Mouse (Mus musculus) cerebellum, adult 2 months (tissue): ENCODE data around the gene Slc39a10. TPM values are rescaled to one million over a fixed set of nuclear protein-coding genes. Genes with fewer than 3 reads are reported as not detected.

Experiments used
- DNase-seq, 2 experiments: peaks; one replicate each; pipeline ENCODE4 v3.0.0; 2021
- H3K27ac ChIP-seq: fragments of 200-500 bp; 2 replicates; pipeline ENCODE4 v1.5.1; 2012; ENCODE audit warnings: low read length, control low read depth, inconsistent platforms; ENCODE audit not compliant: insufficient read depth
- H3K27me3 ChIP-seq: fragments of 200-500 bp; 2 replicates; pipeline ENCODE4 v1.6.1; 2012; ENCODE audit warnings: inconsistent platforms, mild to moderate bottlenecking, low read length, moderate library complexity; ENCODE audit not compliant: control insufficient read depth, insufficient read depth
- H3K4me1 ChIP-seq: fragments of 200-500 bp; 2 replicates; pipeline ENCODE4 v1.6.1; 2011; ENCODE audit warnings: low read length; ENCODE audit not compliant: control insufficient read depth, insufficient read depth
- H3K4me3 ChIP-seq: fragments of 200-500 bp; replicated peaks from 2 replicates; pipeline ENCODE3; 2011; ENCODE audit warnings: mild to moderate bottlenecking, low read depth, low read length, control low read depth; ENCODE audit not compliant: insufficient read depth
- CTCF ChIP-seq: fragments of 200-500 bp; IDR thresholded peaks from 2 replicates; pipeline ENCODE4 v1.5.1; 2011; ENCODE audit warnings: low read depth, mild to moderate bottlenecking, control low read depth, low read length, moderate library complexity, borderline replicate concordance; ENCODE audit not compliant: insufficient read depth
- POLR2A ChIP-seq: fragments of 200-500 bp; IDR thresholded peaks from 2 replicates; pipeline ENCODE4 v1.6.1; 2011; ENCODE audit warnings: low read length, control low read depth, borderline replicate concordance; ENCODE audit not compliant: insufficient read depth
- WGBS: fragments of 180-500 bp; shearing (Covaris S2); methylation state at CpG from one replicate; pipeline ENCODE4 v1.1.7; 2018; 5-methylcytosine and 5-hydroxymethylcytosine counted together
- polyA plus RNA-seq: library from polyadenylated mRNA; depleted of rRNA; stranded (reverse); fragments of >200 nt; gene quantifications from 2 replicates; pipeline ENCODE4 v1.2.3, GENCODE M21; 2012; rRNA removed

Gene Slc39a10
- 32.6 and 34.3 TPM in 2 replicates for polyA plus RNA-seq

- DNase-seq: no peak
- no peak within 1 kb of the TSS for H3K27ac ChIP-seq
- 66% methylated on average over 3 of the region's 3 CpGs for WGBS
- no peaks in the 10 kb centered on the region for H3K27me3 ChIP-seq
- H3K4me3 ChIP-seq: no peak within 1 kb of the TSS
- no peaks in the 10 kb centered on the region for H3K4me1 ChIP-seq
- no peak for TF ChIP-seq CTCF
- TF ChIP-seq POLR2A: no peak
These were observed at the start of gene Slc39a10 for GRCm38 (mm10) chr1:46892752-46893151. Gene Slc39a10 (minus strand): TSS chr1:46892852.

GRCm38 (mm10) chr1:46939295-46939694 is 46.6 kb upstream of the Slc39a10 start:
- H3K27me3 ChIP-seq: no peaks in the 10 kb centered on the region
- no peaks in the 10 kb centered on the region for H3K4me1 ChIP-seq
- DNase-seq: no peak
- 96% methylated on average over 2 of the region's 2 CpGs for WGBS
- no peak for TF ChIP-seq POLR2A
- no peak for TF ChIP-seq CTCF
- no peak overlapping the region for H3K4me3 ChIP-seq
- H3K27ac ChIP-seq: no peak overlapping the region

DNA sequence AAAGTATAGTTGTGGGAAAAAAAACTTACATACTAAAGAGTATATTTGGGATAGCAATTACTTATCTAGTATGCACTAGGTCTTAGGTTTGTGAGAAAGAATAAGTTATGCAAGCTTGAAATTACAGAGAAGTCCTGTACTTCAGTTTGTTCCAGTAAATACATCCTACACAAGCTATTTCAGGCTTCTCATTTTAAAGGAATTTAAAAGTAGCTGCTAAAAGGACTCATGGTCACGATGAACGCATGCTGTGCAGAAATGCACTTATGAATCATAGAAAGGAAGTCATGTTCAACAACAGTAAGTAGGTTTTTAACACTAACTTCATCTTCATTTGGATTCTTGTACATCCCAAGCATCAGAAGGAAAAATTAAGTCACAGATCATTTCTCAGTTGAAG is 45.0 kb upstream of the Slc39a10 start:
- no peaks in the 10 kb centered on the region for H3K4me1 ChIP-seq
- H3K27ac ChIP-seq: no peak overlapping the region
- WGBS: 86% methylated on average over 2 of the region's 2 CpGs
- no peaks in the 10 kb centered on the region for H3K27me3 ChIP-seq
- TF ChIP-seq POLR2A (no peak), CTCF (no peak)
- no peak overlapping the region for H3K4me3 ChIP-seq
- DNase-seq: no peak

DNA sequence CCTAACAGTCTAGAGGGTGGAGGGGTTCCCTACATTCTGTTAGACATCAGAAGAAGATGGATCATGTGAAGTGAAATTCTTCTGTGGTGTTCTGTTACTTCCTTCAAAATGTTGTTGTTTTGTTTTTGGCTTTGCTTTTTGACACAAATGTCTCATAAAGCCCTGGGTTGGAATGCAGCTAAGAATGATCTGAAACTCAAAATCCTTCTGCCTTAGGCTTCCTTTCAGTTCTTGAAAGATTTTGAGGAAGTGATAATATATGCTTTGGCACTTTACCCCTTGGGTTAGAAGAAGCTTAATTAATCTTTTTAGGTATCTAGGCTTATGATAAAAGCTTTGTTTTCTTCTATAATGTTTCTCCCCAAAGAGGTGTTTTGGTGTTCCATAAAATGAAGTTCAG is 34.5 kb upstream of the Slc39a10 start:
- Histone ChIP-seq H3K4me3 (no peak overlapping the region), H3K27me3 (no peaks in the 10 kb centered on the region), H3K4me1 (no peaks in the 10 kb centered on the region), H3K27ac (no peak overlapping the region)
- no peak for DNase-seq
- TF ChIP-seq CTCF (no peak), POLR2A (no peak)

GRCm38 (mm10) chr1:46926239-46926638 is 33.6 kb upstream of the Slc39a10 start:
- Histone ChIP-seq H3K27me3 (no peaks in the 10 kb centered on the region), H3K27ac (no peak overlapping the region), H3K4me1 (no peaks in the 10 kb centered on the region), H3K4me3 (no peak overlapping the region)
- 89% methylated on average over 3 of the region's 3 CpGs for WGBS
- no peak for TF ChIP-seq POLR2A
- TF ChIP-seq CTCF: no peak
- no peak for DNase-seq

DNA sequence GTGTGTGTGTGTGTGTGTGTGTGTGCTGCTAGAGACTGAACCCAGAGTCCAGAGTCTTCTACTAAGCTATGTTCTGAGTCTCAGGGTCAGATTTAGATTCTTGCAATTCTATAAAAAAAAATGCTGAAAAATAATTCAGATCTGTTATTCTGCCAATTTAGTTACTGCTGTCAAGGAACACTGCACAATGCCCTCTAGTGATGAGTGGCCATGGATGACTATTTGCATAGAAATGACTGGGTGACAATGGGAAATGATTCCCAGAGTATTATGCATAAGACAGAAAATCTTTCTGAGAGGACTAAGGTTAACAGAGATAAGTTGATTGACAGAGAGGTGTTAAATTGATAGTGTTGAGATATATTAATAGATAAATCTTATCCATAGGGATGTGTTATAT is 32.3 kb upstream of the Slc39a10 start:
- H3K4me1 ChIP-seq: no peaks in the 10 kb centered on the region
- H3K27ac ChIP-seq: no peak overlapping the region
- no peak for DNase-seq
- no peak overlapping the region for H3K4me3 ChIP-seq
- no peak for TF ChIP-seq CTCF
- no peak for TF ChIP-seq POLR2A
- no peaks in the 10 kb centered on the region for H3K27me3 ChIP-seq

DNA sequence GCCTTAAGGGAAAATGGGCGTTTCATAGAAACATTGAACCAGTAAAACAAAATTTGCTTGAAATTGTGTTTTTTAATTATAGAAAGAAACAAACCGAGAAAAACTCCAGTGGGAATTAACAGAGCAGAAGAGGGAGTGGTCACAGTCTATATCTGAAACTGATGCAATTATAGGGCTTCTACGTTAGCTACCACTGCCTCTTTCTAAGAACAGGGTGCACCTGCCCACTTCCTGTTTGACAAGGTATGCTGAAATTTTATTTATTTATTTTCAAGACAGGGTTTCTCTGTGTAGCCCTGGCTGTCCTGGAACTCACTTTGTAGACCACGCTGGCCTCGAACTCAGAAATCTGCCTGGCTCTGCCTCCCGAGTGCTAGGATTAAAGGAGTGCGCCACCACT is 30.3 kb upstream of the Slc39a10 start:
- H3K27me3 ChIP-seq: no peaks in the 10 kb centered on the region
- TF ChIP-seq POLR2A (no peak), CTCF (no peak)
- DNase-seq: no peak
- H3K27ac ChIP-seq: no peak overlapping the region
- WGBS: 91% methylated on average over 7 of the region's 7 CpGs
- no peak overlapping the region for H3K4me3 ChIP-seq
- no peaks in the 10 kb centered on the region for H3K4me1 ChIP-seq

DNA sequence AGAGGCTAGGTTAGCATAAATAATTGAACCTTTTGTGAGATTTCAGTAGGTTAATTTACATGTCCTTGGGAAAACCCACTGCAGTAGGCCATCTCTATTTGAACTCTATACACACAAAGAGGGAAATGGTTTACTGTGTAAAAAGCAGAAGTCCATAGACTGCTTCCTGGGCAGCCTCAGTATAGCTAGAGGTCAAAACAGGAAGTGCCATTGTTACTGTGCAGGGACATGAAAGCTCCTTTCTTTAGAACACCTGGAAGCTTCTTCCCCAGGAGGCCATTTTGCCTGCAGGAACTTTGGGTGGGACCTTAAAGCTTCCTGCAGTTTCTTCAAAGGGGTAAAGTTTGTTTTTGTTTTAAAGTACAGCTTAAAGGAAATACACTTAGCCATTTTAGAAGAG is 29.0 kb upstream of the Slc39a10 start:
- no peaks in the 10 kb centered on the region for H3K4me1 ChIP-seq
- TF ChIP-seq POLR2A (no peak), CTCF (no peak)
- H3K27ac ChIP-seq: no peak overlapping the region
- no peaks in the 10 kb centered on the region for H3K27me3 ChIP-seq
- H3K4me3 ChIP-seq: no peak overlapping the region
- DNase-seq: no peak

- TF ChIP-seq POLR2A (no peak), CTCF (no peak)
These were observed 23.6 kb upstream of the Slc39a10 start for GRCm38 (mm10) chr1:46916237-46916636.

GRCm38 (mm10) chr1:46914349-46914748 is 21.7 kb upstream of the Slc39a10 start:
- TF ChIP-seq POLR2A: no peak
- no peak for TF ChIP-seq CTCF
- Histone ChIP-seq H3K27me3 (no peaks in the 10 kb centered on the region), H3K27ac (no peak overlapping the region), H3K4me1 (no peaks in the 10 kb centered on the region), H3K4me3 (no peak overlapping the region)
- 43% methylated on average over 1 of the region's 1 CpGs for WGBS
- no peak for DNase-seq

More at GRCm38 (mm10) chr1:46916237-46916636, 23.6 kb upstream of the Slc39a10 start:
- Histone ChIP-seq H3K27me3 (no peaks in the 10 kb centered on the region), H3K4me1 (no peaks in the 10 kb centered on the region), H3K4me3 (no peak overlapping the region), H3K27ac (no peak overlapping the region)
- DNase-seq: no peak
